Mouse (Mus musculus) ES-Bruce4 (cell line): ENCODE data around the gene Hfe2. TPM values are rescaled to one million over a fixed set of nuclear protein-coding genes. Genes with fewer than 3 reads are reported as not detected.

ENCODE experiments used
- H3K27ac ChIP-seq: 2 replicates; pipeline ENCODE4 v1.5.1; 2012; ENCODE audit warnings: low read length, inconsistent platforms; ENCODE audit not compliant: insufficient read depth
- H3K27me3 ChIP-seq: 2 replicates; pipeline ENCODE4 v1.6.1; 2012; ENCODE audit warnings: mild to moderate bottlenecking, low read length, inconsistent platforms; ENCODE audit not compliant: control insufficient read depth, poor library complexity, insufficient read depth, severe bottlenecking
- H3K36me3 ChIP-seq: 2 replicates; pipeline ENCODE4 v1.6.1; 2012; ENCODE audit warnings: inconsistent platforms, mild to moderate bottlenecking, low read length, moderate library complexity; ENCODE audit not compliant: control insufficient read depth, poor library complexity, insufficient read depth, severe bottlenecking
- H3K4me1 ChIP-seq: one replicate; pipeline ENCODE4 v1.8.1; 2011; ENCODE audit warnings: low read length; ENCODE audit not compliant: control insufficient read depth, insufficient read depth
- H3K4me3 ChIP-seq: 2 replicates; pipeline ENCODE4 v1.5.1; 2011; ENCODE audit warnings: low read depth, mild to moderate bottlenecking, low read length
- H3K9ac ChIP-seq: 2 replicates; pipeline ENCODE4 v1.6.1; 2012; ENCODE audit warnings: low read depth, mild to moderate bottlenecking, inconsistent platforms; ENCODE audit not compliant: poor library complexity, severe bottlenecking
- H3K9me3 ChIP-seq: replicated peaks from 2 replicates; pipeline ENCODE4 v1.6.1; 2012; ENCODE audit warnings: mild to moderate bottlenecking, low read length, inconsistent platforms; ENCODE audit not compliant: control insufficient read depth, poor library complexity, insufficient read depth, severe bottlenecking
- CTCF ChIP-seq: IDR thresholded peaks from one replicate; pipeline ENCODE4 v1.8.1; 2011; ENCODE audit warnings: low read depth, low read length
- EP300 ChIP-seq: IDR thresholded peaks from 2 replicates; pipeline ENCODE4 v1.6.1; 2011; ENCODE audit warnings: low read depth, low read length; ENCODE audit not compliant: insufficient read depth
- POLR2A ChIP-seq: IDR thresholded peaks from one replicate; pipeline ENCODE4 v1.8.1; 2011; ENCODE audit warnings: low read length; ENCODE audit not compliant: insufficient read depth
- polyA plus RNA-seq: library from polyadenylated mRNA; stranded (reverse); fragments of >200 nt; gene quantifications from 2 replicates; pipeline ENCODE4 v1.2.4, GENCODE M21; 2011; ENCODE audit warnings: low read depth; ENCODE audit not compliant: missing spikeins, insufficient read depth, insufficient read length

Gene Hfe2
- polyA plus RNA-seq, 1 experiment: 0.88 TPM

- Histone ChIP-seq H3K9me3 (no peaks in the 10 kb centered on the region), H3K4me1 (no peaks in the 10 kb centered on the region), H3K27me3 (no peaks in the 10 kb centered on the region), H3K4me3 (peak overlapping the region; percentile 99), H3K27ac (peak overlapping the region; percentile 74), H3K9ac (peak overlapping the region; percentile 93), H3K36me3 (peaks cover 32% of the 10 kb centered on the region)
- TF ChIP-seq CTCF: no peak
- no peak for TF ChIP-seq EP300
- no peak for TF ChIP-seq POLR2A
These were observed 35.2 kb downstream of the Hfe2 start for GRCm38 (mm10) chr3:96559911-96560850.

- no peaks in the 10 kb centered on the region for H3K27me3 ChIP-seq
- peak overlapping the region; percentile 74 for H3K27ac ChIP-seq
- H3K9ac ChIP-seq: peak overlapping the region; percentile 93
- peak overlapping the region; percentile 99 for H3K4me3 ChIP-seq
- H3K4me1 ChIP-seq: no peaks in the 10 kb centered on the region
- H3K9me3 ChIP-seq: no peaks in the 10 kb centered on the region
- TF ChIP-seq POLR2A: no peak
- TF ChIP-seq CTCF: no peak
- no peak for TF ChIP-seq EP300
- peaks cover 32% of the 10 kb centered on the region for H3K36me3 ChIP-seq
These were observed 36.1 kb downstream of the Hfe2 start for GRCm38 (mm10) chr3:96560881-96561668.

GRCm38 (mm10) chr3:96561946-96562681, 37.1 kb downstream of the Hfe2 start:
- H3K27ac ChIP-seq: peak overlapping the region; percentile 49
- H3K27me3 ChIP-seq: no peaks in the 10 kb centered on the region
- TF ChIP-seq EP300 (no peak), POLR2A (peak; percentile 96)
- H3K4me3 ChIP-seq: peak overlapping the region; percentile 12; the same call in 1 of the 2 replicates
- H3K4me1 ChIP-seq: no peaks in the 10 kb centered on the region
- H3K9me3 ChIP-seq: no peaks in the 10 kb centered on the region
- H3K36me3 ChIP-seq: peaks cover 32% of the 10 kb centered on the region
- no peak overlapping the region for H3K9ac ChIP-seq

GRCm38 (mm10) chr3:96563267-96563666, 38.3 kb downstream of the Hfe2 start:
- Histone ChIP-seq H3K4me1 (no peaks in the 10 kb centered on the region), H3K9me3 (no peaks in the 10 kb centered on the region), H3K9ac (no peak overlapping the region; the same call in 1 of the 2 replicates), H3K27ac (peak overlapping the region; percentile 72), H3K27me3 (no peaks in the 10 kb centered on the region), H3K36me3 (peaks cover 30% of the 10 kb centered on the region), H3K4me3 (no peak overlapping the region)
- TF ChIP-seq POLR2A: no peak
- TF ChIP-seq EP300: no peak
- TF ChIP-seq CTCF: no peak

GRCm38 (mm10) chr3:96563911-96564632, 39.1 kb downstream of the Hfe2 start:
- H3K9me3 ChIP-seq: no peaks in the 10 kb centered on the region
- peaks cover 23% of the 10 kb centered on the region for H3K36me3 ChIP-seq
- H3K4me1 ChIP-seq: peaks cover 1% of the 10 kb centered on the region
- TF ChIP-seq CTCF (no peak), EP300 (no peak), POLR2A (no peak)
- no peak overlapping the region for H3K9ac ChIP-seq
- no peaks in the 10 kb centered on the region for H3K27me3 ChIP-seq
- H3K27ac ChIP-seq: peak overlapping the region; percentile 20
- H3K4me3 ChIP-seq: no peak overlapping the region
